Mouse (Mus musculus): ENCODE results near the gene Lyg2. TPM values are rescaled to one million over a fixed set of nuclear protein-coding genes. Genes with fewer than 3 reads are reported as not detected.

The Lyg2 gene
- polyA plus RNA-seq (2012; rRNA removed): 0.04 TPM in 2 replicates

DNA sequence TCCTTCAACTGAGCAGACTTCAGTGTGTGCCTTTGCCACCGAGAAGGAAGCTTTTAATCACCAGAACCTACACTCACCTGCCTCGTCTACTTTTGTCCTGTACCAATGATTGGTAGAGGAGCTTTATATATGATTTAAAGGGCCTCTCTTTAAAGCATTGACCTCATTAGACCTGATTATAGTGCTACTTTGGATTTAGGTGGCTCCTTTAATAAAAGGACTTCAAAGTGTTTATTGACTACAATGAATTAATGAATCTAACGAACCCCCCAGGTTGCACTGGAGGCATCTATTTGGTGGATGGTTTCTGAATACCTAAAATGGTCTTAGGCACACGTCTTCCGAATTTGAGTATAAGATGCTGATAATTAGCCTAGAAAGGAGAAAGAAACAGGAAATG, at the start of gene Lyg2:
TSS of gene Lyg2 (minus strand) at position 101 of the 400 bp plus-strand sequence.
- H3K4me1 ChIP-seq (ENCODE audit: control insufficient read depth, insufficient read depth, low read length): no peaks in the 10 kb centered on the region
- no peak within 1 kb of the TSS for H3K27ac ChIP-seq (ENCODE audit: insufficient read depth, low read length)
- no peak for TF ChIP-seq CTCF (IDR thresholded peaks at IDR 0.05; ENCODE audit: extremely low read depth, insufficient read depth, low read length)
- H3K4me3 ChIP-seq (ENCODE audit: insufficient read depth, low read length): no peak within 1 kb of the TSS

GRCm38 (mm10) chr1:37965571-37965970, 49.3 kb upstream of the Lyg2 start:
- Histone ChIP-seq H3K4me3 (ENCODE audit: insufficient read depth, low read length) (no peak overlapping the region), H3K27ac (ENCODE audit: insufficient read depth, low read length) (no peak overlapping the region), H3K4me1 (ENCODE audit: control insufficient read depth, insufficient read depth, low read length) (no peaks in the 10 kb centered on the region)
- TF ChIP-seq CTCF (IDR thresholded peaks at IDR 0.05; ENCODE audit: extremely low read depth, insufficient read depth, low read length) (no peak), POLR2A (IDR thresholded peaks at IDR 0.05; ENCODE audit: extremely low read depth, insufficient read depth, low read length) (no peak)

- TF ChIP-seq POLR2A (IDR thresholded peaks at IDR 0.05; ENCODE audit: extremely low read depth, insufficient read depth, low read length) (no peak), CTCF (IDR thresholded peaks at IDR 0.05; ENCODE audit: extremely low read depth, insufficient read depth, low read length) (no peak)
- Histone ChIP-seq H3K27ac (ENCODE audit: insufficient read depth, low read length) (no peak overlapping the region), H3K4me3 (ENCODE audit: insufficient read depth, low read length) (no peak overlapping the region), H3K4me1 (ENCODE audit: control insufficient read depth, insufficient read depth, low read length) (no peaks in the 10 kb centered on the region)
Observed at GRCm38 (mm10) chr1:37959486-37959885, 43.2 kb upstream of the Lyg2 start.

DNA sequence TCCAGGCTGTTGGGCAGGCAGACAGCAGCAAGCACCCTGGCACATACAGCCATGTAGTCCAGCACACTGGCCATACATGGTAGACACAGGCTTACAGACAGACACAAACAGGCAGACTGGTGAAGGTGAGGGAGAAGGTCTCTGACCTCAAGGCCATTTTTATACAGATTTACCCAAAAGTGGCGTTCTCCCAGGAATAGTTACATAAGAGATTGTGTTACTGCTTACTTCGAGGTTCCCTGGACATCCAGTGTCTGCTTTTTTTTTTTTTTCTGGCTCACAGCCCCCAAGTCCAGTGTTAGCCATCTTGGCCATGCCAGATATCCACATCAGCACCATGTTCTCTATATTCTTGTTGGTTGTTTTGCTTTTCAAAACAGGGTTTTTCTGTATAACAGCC, 42.2 kb upstream of the Lyg2 start:
- Histone ChIP-seq H3K27ac (ENCODE audit: insufficient read depth, low read length) (no peak overlapping the region), H3K4me3 (ENCODE audit: insufficient read depth, low read length) (no peak overlapping the region), H3K4me1 (ENCODE audit: control insufficient read depth, insufficient read depth, low read length) (no peaks in the 10 kb centered on the region)
- no peak for TF ChIP-seq CTCF (IDR thresholded peaks at IDR 0.05; ENCODE audit: extremely low read depth, insufficient read depth, low read length)
- no peak for TF ChIP-seq POLR2A (IDR thresholded peaks at IDR 0.05; ENCODE audit: extremely low read depth, insufficient read depth, low read length)

GRCm38 (mm10) chr1:37957659-37958058, 41.4 kb upstream of the Lyg2 start, which contains the start of gene Lyg1:
Lyg1 (minus strand) TSS chr1:37957759.
- no peak for TF ChIP-seq CTCF (IDR thresholded peaks at IDR 0.05; ENCODE audit: extremely low read depth, insufficient read depth, low read length)
- no peak for TF ChIP-seq POLR2A (IDR thresholded peaks at IDR 0.05; ENCODE audit: extremely low read depth, insufficient read depth, low read length)
- Histone ChIP-seq H3K27ac (ENCODE audit: insufficient read depth, low read length) (no peak within 1 kb of the TSS), H3K4me1 (ENCODE audit: control insufficient read depth, insufficient read depth, low read length) (no peaks in the 10 kb centered on the region), H3K4me3 (ENCODE audit: insufficient read depth, low read length) (no peak within 1 kb of the TSS)

GRCm38 (mm10) chr1:37956690-37957431, 40.6 kb upstream of the Lyg2 start:
- Histone ChIP-seq H3K4me1 (ENCODE audit: control insufficient read depth, insufficient read depth, low read length) (no peaks in the 10 kb centered on the region), H3K27ac (ENCODE audit: insufficient read depth, low read length) (no peak overlapping the region), H3K4me3 (ENCODE audit: insufficient read depth, low read length) (no peak overlapping the region)
- no peak for TF ChIP-seq POLR2A (IDR thresholded peaks at IDR 0.05; ENCODE audit: extremely low read depth, insufficient read depth, low read length)
- no peak for TF ChIP-seq CTCF (IDR thresholded peaks at IDR 0.05; ENCODE audit: extremely low read depth, insufficient read depth, low read length)

GRCm38 (mm10) chr1:37955251-37955650, 39.0 kb upstream of the Lyg2 start:
- no peaks in the 10 kb centered on the region for H3K4me1 ChIP-seq (ENCODE audit: control insufficient read depth, insufficient read depth, low read length)
- TF ChIP-seq CTCF (IDR thresholded peaks at IDR 0.05; ENCODE audit: extremely low read depth, insufficient read depth, low read length): no peak
- no peak for TF ChIP-seq POLR2A (IDR thresholded peaks at IDR 0.05; ENCODE audit: extremely low read depth, insufficient read depth, low read length)
- H3K27ac ChIP-seq (ENCODE audit: insufficient read depth, low read length): no peak overlapping the region
- H3K4me3 ChIP-seq (ENCODE audit: insufficient read depth, low read length): no peak overlapping the region

DNA sequence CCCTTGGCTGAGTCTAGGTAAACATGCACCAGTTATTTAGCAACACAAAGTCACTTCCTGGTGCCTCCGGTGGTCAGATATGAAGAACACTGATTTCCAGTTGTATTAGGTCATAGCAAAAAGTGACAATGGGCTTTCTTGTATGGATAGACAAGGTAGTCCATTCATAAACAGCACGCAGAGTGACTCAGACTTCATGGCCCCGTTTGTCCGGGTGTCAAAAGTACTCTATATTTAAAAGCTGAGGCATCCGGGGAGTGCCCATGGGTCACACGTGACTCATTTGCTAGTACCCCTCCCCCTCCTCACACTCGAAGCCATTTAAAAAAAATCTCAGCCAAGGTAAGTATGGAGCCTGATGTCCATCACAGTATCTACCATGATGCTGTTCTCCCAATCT, 38.5 kb upstream of the Lyg2 start:
- no peak overlapping the region for H3K27ac ChIP-seq (ENCODE audit: insufficient read depth, low read length)
- H3K4me1 ChIP-seq (ENCODE audit: control insufficient read depth, insufficient read depth, low read length): no peaks in the 10 kb centered on the region
- no peak overlapping the region for H3K4me3 ChIP-seq (ENCODE audit: insufficient read depth, low read length)
- no peak for TF ChIP-seq POLR2A (IDR thresholded peaks at IDR 0.05; ENCODE audit: extremely low read depth, insufficient read depth, low read length)
- no peak for TF ChIP-seq CTCF (IDR thresholded peaks at IDR 0.05; ENCODE audit: extremely low read depth, insufficient read depth, low read length)

GRCm38 (mm10) chr1:37948906-37949305, 32.6 kb upstream of the Lyg2 start:
- H3K27ac ChIP-seq (ENCODE audit: insufficient read depth, low read length): no peak overlapping the region
- H3K4me3 ChIP-seq (ENCODE audit: insufficient read depth, low read length): no peak overlapping the region
- H3K4me1 ChIP-seq (ENCODE audit: control insufficient read depth, insufficient read depth, low read length): no peaks in the 10 kb centered on the region
- TF ChIP-seq CTCF (IDR thresholded peaks at IDR 0.05; ENCODE audit: extremely low read depth, insufficient read depth, low read length): no peak
- no peak for TF ChIP-seq POLR2A (IDR thresholded peaks at IDR 0.05; ENCODE audit: extremely low read depth, insufficient read depth, low read length)

DNA sequence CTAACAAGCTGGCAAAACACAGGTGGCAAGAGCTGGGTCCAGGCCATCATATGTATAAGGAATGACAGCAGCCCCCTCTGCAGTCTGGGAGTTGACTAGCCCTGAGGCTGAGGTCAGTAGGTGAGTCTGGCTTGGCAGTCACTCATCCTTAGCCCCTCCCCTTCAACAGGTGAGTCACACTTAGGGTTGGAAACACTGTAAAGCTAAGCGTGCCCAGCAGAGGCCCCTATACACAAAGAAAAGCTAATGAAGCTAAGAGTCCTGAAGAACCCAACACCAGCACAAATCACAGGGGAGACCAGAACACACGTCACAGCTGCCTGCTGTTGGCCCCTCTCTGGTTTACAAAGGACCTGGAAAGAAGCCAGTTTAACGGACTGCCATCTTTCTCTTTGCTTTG, 15.5 kb upstream of the Lyg2 start:
- no peaks in the 10 kb centered on the region for H3K4me1 ChIP-seq (ENCODE audit: control insufficient read depth, insufficient read depth, low read length)
- TF ChIP-seq POLR2A (IDR thresholded peaks at IDR 0.05; ENCODE audit: extremely low read depth, insufficient read depth, low read length) (no peak), CTCF (IDR thresholded peaks at IDR 0.05; ENCODE audit: extremely low read depth, insufficient read depth, low read length) (0 out of 2 replicates have a peak, but pooled peaks have one; percentile 12)
- H3K4me3 ChIP-seq (ENCODE audit: insufficient read depth, low read length): no peak overlapping the region
- H3K27ac ChIP-seq (ENCODE audit: insufficient read depth, low read length): no peak overlapping the region

Measured in cortical plate, adult 2 months (tissue).